Mouse (Mus musculus) cortical plate, adult 2 months (tissue): ENCODE results near the gene Slc13a1. TPM values are rescaled to one million over a fixed set of nuclear protein-coding genes. Genes with fewer than 3 reads are reported as not detected.

Source experiments
- H3K27ac ChIP-seq: fragments of 200-500 bp; 2 replicates; pipeline ENCODE4 v1.5.1; 2012; ENCODE audit warnings: low read length, control low read depth, inconsistent platforms; ENCODE audit not compliant: insufficient read depth
- H3K4me1 ChIP-seq: fragments of 200-500 bp; 2 replicates; pipeline ENCODE4 v1.6.1; 2011; ENCODE audit warnings: low read length; ENCODE audit not compliant: control insufficient read depth, insufficient read depth
- H3K4me3 ChIP-seq: fragments of 200-500 bp; 2 replicates; pipeline ENCODE4 v1.5.1; 2011; ENCODE audit warnings: mild to moderate bottlenecking, low read length, control low read depth; ENCODE audit not compliant: insufficient read depth
- CTCF ChIP-seq: fragments of 200-500 bp; IDR thresholded peaks from 2 replicates; pipeline ENCODE4 v1.5.1; 2011; ENCODE audit warnings: mild to moderate bottlenecking, control low read depth, low read length; ENCODE audit not compliant: insufficient read depth; ENCODE audit errors: extremely low read depth
- POLR2A ChIP-seq: fragments of 200-500 bp; IDR thresholded peaks from 2 replicates; pipeline ENCODE4 v1.6.1; 2011; ENCODE audit warnings: mild to moderate bottlenecking, low read length, control low read depth; ENCODE audit not compliant: insufficient read depth; ENCODE audit errors: extremely low read depth
- polyA plus RNA-seq: library from polyadenylated mRNA; depleted of rRNA; stranded (reverse); fragments of >200 nt; gene quantifications from 2 replicates; pipeline ENCODE4 v1.2.3, GENCODE M21; 2012

Slc13a1 gene
- polyA plus RNA-seq, 1 experiment = not detected

DNA sequence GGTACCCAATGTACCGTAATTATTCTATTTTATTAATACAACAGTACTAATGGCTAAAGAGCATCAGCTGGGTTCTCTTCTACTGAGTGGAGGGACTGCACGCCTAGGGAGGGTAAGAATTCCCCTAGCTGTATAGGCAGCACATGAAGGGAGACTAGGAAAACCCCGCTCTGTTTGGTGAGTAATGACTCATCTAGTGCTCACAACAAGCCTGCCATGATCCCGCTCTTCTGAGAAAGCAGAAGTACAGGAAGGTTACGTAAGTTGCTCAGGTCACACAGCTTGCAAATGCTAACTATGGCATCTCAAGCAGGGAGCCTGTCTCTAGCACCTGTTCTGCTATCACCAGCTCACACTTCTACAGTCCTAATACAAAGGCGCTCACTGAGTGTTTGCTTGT lies 1.1 kb downstream of the Slc13a1 start:
- no peak overlapping the region for H3K27ac ChIP-seq
- H3K4me1 ChIP-seq = no peaks in the 10 kb centered on the region
- no peak overlapping the region for H3K4me3 ChIP-seq
- no peak for TF ChIP-seq CTCF
- no peak for TF ChIP-seq POLR2A

DNA sequence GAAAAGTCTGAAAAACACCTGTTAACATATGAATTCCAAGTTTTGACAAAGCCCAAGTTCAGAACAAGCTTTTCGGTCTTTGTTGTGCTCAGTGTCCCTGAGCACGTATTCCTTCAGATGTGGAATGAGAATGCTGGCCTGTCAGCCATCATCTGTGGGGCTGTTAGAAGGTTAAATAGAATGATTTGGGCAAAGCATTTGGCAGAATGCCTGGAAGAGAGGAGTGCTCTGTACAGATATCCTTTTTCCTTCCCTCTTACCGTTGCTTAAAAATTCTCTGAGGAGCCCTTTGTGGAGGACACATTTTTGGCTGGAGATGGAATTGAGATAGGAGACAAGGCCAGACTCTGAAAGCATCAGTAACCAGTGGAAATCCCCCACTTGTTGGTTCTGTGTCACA lies 2.6 kb downstream of the Slc13a1 start:
- Histone ChIP-seq H3K27ac (no peak overlapping the region), H3K4me3 (no peak overlapping the region), H3K4me1 (no peaks in the 10 kb centered on the region)
- no peak for TF ChIP-seq CTCF
- no peak for TF ChIP-seq POLR2A

DNA sequence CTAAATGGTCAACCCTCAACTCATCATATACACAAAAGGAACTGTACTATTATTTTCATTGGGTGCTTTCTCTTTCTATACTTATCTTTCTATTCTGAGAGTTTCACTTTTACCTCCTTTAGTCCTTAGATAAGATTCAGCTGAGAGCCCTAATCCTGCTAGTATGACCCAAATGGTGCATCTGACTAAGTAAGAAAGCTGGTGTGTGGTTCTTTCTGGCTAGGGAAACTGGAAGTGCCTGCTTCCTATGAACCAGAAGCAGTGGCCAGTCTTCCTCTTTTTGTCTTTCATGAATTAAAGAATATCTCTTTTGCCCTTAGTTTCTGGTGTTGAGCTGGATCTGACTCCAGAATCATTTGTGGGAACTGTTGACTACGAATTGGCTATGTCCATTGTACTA lies 8.1 kb downstream of the Slc13a1 start:
- Histone ChIP-seq H3K27ac (no peak overlapping the region), H3K4me1 (no peaks in the 10 kb centered on the region), H3K4me3 (no peak overlapping the region)
- TF ChIP-seq CTCF (no peak), POLR2A (no peak)

DNA sequence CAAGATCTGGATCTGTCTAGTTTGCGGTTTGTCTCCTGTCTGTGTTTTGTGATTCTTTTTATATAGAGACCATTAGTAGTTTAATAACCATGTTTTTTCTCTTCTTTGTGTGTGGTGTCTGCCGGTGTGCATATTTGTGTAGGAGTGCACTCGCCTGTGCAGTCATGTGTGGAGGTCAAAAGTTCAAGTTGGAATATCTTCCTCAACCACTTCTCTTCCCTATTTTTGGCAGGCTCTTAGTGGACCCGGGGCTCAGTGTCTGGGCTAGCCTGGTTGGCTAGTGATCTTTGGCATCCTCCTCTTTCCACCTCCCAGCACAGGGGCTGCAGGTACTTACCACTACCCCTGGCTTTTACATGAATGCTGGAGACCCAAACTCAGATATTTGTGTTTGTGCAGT lies 13.0 kb downstream of the Slc13a1 start:
- no peak overlapping the region for H3K27ac ChIP-seq
- H3K4me3 ChIP-seq = no peak overlapping the region
- no peak for TF ChIP-seq POLR2A
- TF ChIP-seq CTCF = no peak
- no peaks in the 10 kb centered on the region for H3K4me1 ChIP-seq

DNA sequence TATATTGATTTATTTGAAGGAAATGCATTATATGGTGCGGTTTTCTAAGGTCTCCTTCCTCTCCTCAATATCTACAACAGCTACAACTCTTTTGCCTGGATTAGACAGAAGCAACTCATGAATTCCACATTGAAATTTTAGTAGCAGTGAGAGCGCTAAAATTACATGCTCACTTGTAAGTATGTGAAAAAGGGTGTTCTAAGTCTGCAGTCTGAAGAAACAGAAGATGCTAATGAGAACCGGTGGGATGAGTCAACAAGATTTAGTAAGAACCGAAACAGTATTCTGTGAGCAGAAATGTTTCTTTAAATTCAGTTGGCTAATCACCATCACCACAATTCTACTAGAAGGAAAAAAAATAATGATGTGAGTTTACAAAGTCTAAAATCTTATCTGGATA lies 34.9 kb downstream of the Slc13a1 start:
- no peak overlapping the region for H3K4me3 ChIP-seq
- H3K27ac ChIP-seq = no peak overlapping the region
- no peak for TF ChIP-seq POLR2A
- no peak for TF ChIP-seq CTCF
- H3K4me1 ChIP-seq = no peaks in the 10 kb centered on the region

DNA sequence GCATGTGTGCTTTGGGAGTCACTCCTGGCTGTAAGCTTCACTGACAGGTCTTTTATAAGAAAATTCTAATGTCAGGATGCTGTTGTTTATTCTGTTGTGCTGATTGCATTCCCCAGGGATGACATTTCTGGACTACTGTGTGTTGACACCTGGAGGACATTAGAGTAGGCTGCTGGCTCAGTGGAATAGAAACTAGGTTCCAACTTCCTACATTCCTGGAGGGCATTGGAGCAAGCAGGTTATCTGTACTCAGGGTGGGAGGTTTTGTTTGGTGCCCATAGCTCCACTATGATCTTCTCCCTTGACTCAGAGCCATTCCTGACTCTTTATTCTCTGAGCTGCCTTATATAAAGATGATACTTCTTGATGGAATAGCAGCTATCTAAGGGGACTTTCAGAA lies 45.3 kb downstream of the Slc13a1 start:
- no peaks in the 10 kb centered on the region for H3K4me1 ChIP-seq
- TF ChIP-seq CTCF (no peak), POLR2A (no peak)
- no peak overlapping the region for H3K4me3 ChIP-seq
- no peak overlapping the region for H3K27ac ChIP-seq

DNA sequence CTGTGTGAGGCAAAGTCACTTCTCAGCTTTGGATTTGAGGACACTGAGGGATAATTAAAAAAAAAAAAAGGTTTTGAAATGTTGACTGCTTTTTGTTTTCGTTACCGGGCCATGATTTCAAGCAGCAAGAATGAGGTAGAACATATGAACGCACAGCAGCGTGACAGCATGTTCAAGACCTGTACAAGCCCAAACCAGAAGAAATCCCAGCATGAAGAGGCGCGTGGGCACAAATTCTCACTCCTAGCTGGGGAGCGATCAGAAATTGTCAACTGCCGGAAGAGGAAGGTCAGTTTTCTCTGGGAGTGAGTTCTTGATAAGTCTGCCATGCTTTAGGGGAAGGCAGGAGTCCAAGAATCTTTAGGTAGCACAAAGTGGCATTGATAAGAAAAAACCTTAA lies 56.3 kb downstream of the Slc13a1 start:
- no peak for TF ChIP-seq POLR2A
- TF ChIP-seq CTCF = no peak
- Histone ChIP-seq H3K27ac (no peak overlapping the region), H3K4me3 (no peak overlapping the region), H3K4me1 (no peaks in the 10 kb centered on the region)

DNA sequence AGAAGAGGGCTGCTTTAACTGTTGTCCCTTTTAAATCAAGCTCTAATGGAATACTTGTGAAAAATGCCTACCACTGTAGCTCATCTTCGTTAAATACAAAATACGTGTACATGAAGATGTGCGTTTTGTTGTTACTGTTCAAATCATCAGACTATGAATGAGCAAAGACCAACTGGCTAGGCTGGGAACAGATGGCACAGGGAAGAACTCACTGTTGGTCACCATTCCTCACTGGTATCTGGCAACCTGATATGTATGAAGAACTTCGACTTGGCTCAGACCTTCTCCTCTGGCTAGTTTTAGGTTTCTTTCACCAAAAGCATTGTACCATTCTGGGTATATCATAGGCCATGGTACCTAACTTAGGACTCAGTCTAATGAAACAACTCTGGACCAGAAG lies 59.4 kb downstream of the Slc13a1 start:
- TF ChIP-seq POLR2A = no peak
- TF ChIP-seq CTCF = no peak
- H3K4me1 ChIP-seq = no peaks in the 10 kb centered on the region
- H3K27ac ChIP-seq = no peak overlapping the region
- no peak overlapping the region for H3K4me3 ChIP-seq

DNA sequence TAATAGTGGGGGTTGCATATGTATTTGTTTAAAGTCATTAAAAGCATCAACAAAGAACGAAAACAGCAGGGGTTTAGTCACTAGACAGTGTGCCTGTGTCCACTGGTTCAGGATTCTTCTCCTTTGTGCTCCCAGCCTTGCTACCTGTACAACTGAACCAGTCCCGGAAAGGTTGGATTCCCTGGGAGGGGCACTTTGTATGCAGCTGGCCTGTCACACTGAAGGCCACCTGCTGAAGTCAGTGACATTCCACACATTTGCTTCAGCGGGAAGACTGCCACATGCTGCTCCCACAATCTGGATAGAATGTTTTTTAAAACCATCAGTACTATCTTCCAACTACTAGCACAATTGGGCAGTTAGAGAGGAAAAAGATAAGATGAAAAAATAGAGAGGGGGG lies 61.7 kb downstream of the Slc13a1 start:
- Histone ChIP-seq H3K27ac (no peak overlapping the region), H3K4me3 (no peak overlapping the region), H3K4me1 (no peaks in the 10 kb centered on the region)
- TF ChIP-seq POLR2A (no peak), CTCF (no peak)

DNA sequence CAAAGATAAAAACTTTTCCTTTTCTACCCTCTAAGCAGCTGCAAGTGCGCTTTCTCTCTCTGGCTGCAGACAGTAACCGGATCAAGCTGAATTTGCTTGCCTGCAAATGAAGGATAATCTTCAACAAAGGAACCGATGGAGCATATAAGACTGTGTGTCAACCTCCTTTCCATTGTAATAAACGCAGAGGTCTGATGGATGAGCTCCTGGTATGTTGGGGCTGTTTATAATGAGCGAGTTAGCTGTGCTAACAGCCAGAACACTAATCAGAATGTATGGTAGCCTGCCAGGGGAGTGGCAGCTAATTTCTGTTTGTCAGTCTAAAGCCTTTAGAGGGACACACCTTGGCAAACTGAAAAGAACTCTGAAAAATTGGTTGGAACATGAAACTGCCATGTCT lies 62.2 kb downstream of the Slc13a1 start:
- H3K4me3 ChIP-seq = no peak overlapping the region
- no peaks in the 10 kb centered on the region for H3K4me1 ChIP-seq
- no peak overlapping the region for H3K27ac ChIP-seq
- TF ChIP-seq POLR2A (no peak), CTCF (no peak)

DNA sequence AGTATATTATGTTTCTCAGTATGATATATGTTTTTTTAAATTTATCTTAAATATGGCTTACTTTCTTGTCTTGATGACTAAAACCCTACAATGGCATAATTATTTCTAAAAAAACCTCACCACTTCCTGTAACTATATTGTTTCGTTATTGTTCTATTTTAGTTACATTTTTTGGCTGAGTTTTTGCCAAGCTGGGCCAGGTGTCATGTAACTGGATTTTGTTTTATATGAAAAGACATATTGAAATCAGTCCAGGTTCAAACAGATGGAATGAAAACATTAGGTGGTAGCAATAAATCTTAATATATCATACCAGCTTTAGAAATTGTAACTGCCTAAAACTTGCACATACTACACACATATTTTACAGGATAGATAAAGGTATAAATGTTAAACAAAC lies 66.6 kb downstream of the Slc13a1 start:
- Histone ChIP-seq H3K4me3 (no peak overlapping the region), H3K4me1 (no peaks in the 10 kb centered on the region), H3K27ac (no peak overlapping the region)
- TF ChIP-seq POLR2A (no peak), CTCF (no peak)
